Mouse (Mus musculus) bone marrow, adult 2 months (tissue): ENCODE results near the gene Olfr318. TPM values are rescaled to one million over a fixed set of nuclear protein-coding genes. Genes with fewer than 3 reads are reported as not detected.

ENCODE experiments used
- H3K27ac ChIP-seq: fragments of 200-500 bp; 2 replicates; pipeline ENCODE4 v1.5.1; 2012; ENCODE audit warnings: low read depth, mild to moderate bottlenecking, control low read depth, inconsistent platforms, low read length; ENCODE audit not compliant: control insufficient read depth, poor library complexity, insufficient read depth
- H3K4me1 ChIP-seq: fragments of 200-500 bp; 2 replicates; pipeline ENCODE4 v1.6.1; 2011; ENCODE audit warnings: low read length; ENCODE audit not compliant: control insufficient read depth, insufficient read depth
- H3K4me3 ChIP-seq: fragments of 200-500 bp; replicated peaks from 2 replicates; pipeline ENCODE3; 2011; ENCODE audit warnings: mild to moderate bottlenecking, low read depth, low read length, control low read depth; ENCODE audit not compliant: control insufficient read depth
- CTCF ChIP-seq: fragments of 200-500 bp; IDR thresholded peaks from 2 replicates; pipeline ENCODE4 v1.5.1; 2011; ENCODE audit warnings: low read length, control low read depth; ENCODE audit not compliant: control insufficient read depth, insufficient read depth
- POLR2A ChIP-seq: fragments of 200-500 bp; IDR thresholded peaks from 2 replicates; pipeline ENCODE4 v1.6.1; 2011; ENCODE audit warnings: low read depth, mild to moderate bottlenecking, control low read depth, low read length, borderline replicate concordance; ENCODE audit not compliant: control insufficient read depth
- WGBS: fragments of 180-500 bp; shearing (Covaris S2); methylation state at CpG from one replicate; pipeline ENCODE4 v1.1.7; 2018; 5-methylcytosine and 5-hydroxymethylcytosine counted together
- polyA plus RNA-seq: library from polyadenylated mRNA; stranded (reverse); fragments of >200 nt; gene quantifications from 2 replicates; pipeline ENCODE4 v1.2.4, GENCODE M21; 2011; ENCODE audit warnings: low replicate concordance; ENCODE audit not compliant: missing spikeins, insufficient read depth, insufficient read length

Gene Olfr318
- polyA plus RNA-seq, 1 experiment, result not detected

GRCm38 (mm10) chr11:58709086-58709485 is 14.7 kb downstream of the Olfr318 start:
- no peak for TF ChIP-seq CTCF
- TF ChIP-seq POLR2A, result no peak
- H3K27ac ChIP-seq, result no peak overlapping the region
- no peaks in the 10 kb centered on the region; the same call in 1 of the 2 replicates for H3K4me1 ChIP-seq
- 76% methylated on average over 11 of the region's 11 CpGs for WGBS
- no peak overlapping the region for H3K4me3 ChIP-seq

DNA sequence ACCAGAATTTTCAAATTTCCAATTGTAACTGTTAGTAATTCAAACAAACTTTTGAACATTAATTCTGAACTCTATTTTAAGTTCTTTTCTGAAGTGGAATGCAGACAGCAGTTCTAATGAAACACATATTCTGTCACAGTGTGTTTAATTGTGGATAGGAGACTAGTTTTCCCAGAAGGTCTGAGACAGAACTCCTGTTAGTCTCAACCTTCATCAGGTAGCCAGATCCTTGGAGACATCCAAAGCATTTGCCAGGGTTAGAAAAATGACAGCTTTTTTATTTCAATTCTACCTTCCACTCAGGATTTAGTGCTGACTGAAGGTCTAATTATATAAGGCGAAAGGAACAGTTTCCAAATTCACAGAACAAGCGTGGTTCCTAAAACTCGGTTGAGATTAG is 25.0 kb downstream of the Olfr318 start, which contains the start of gene Olfr319:
Gene Olfr319 (plus strand): TSS at position 301 of the 400 bp plus-strand sequence.
- WGBS, result 82% methylated on average over 3 of the region's 3 CpGs
- Histone ChIP-seq H3K4me3 (no peak within 1 kb of the TSS), H3K4me1 (no peaks in the 10 kb centered on the region), H3K27ac (no peak within 1 kb of the TSS)
- no peak for TF ChIP-seq CTCF
- no peak for TF ChIP-seq POLR2A

- 74% methylated on average over 1 of the region's 1 CpGs for WGBS
- Histone ChIP-seq H3K4me3 (no peak within 1 kb of the TSS), H3K27ac (no peak within 1 kb of the TSS), H3K4me1 (no peaks in the 10 kb centered on the region)
- TF ChIP-seq POLR2A (no peak), CTCF (no peak)
Measured at GRCm38 (mm10) chr11:58680799-58681198, 43.0 kb downstream of the Olfr318 start, which contains the start of gene Olfr320. TSS of gene Olfr320 (plus strand) at chr11:58681099.

DNA sequence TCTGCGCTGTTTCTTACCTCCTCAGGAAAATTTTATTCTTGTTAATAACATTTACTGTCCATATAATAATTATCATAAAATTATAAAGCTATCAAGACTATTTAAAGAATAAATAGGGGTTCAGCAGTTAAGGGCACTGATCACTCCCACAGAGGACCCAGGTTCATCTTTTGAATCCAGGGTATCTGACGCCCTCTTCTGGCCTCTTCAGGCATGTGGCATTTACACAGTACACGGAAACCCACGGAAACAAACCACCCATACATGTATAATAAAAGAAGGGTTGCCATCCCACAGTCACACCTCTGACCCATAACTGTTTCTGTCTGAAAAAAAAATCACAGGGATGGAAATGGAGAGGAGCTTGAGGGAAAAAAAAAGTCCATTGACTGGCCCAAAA is 52.0 kb downstream of the Olfr318 start:
- Histone ChIP-seq H3K4me3 (no peak overlapping the region), H3K27ac (no peak overlapping the region), H3K4me1 (no peaks in the 10 kb centered on the region)
- no peak for TF ChIP-seq CTCF
- TF ChIP-seq POLR2A, result no peak
- 40% methylated on average over 4 of the region's 4 CpGs for WGBS

DNA sequence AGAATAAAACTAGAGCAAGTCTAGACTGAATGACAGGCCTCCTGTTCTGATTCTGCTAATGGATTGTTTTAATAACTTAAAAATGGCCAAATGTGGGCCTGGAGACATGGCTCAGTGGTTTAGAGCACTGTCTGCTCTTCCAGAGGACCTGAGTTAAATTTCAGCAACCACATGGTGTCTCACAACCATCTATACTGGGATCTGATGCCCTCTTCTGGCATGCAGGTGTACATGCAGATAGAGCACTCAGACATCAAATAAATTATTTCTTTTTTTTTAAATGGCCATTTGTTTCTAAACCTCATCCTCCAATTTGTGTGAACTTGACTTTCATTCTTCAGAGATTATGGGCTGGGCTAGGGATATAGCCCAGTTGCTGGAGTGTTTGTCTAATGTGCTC is 54.6 kb downstream of the Olfr318 start:
- Histone ChIP-seq H3K27ac (no peak overlapping the region), H3K4me3 (no peak overlapping the region), H3K4me1 (no peaks in the 10 kb centered on the region)
- TF ChIP-seq CTCF (no peak), POLR2A (no peak)

Other genes with a start within 250 kb of the Olfr318 start
- not detected in 2 replicates for gene Olfr332, start 231.5 kb downstream of the Olfr318 start, polyA plus RNA-seq
- not detected in 2 replicates for gene Olfr331, start 221.4 kb downstream of the Olfr318 start, polyA plus RNA-seq
- gene Olfr330, start 189.2 kb downstream of the Olfr318 start, polyA plus RNA-seq, result not detected in 2 replicates
- not detected in 2 replicates for gene Olfr329-ps, start 177.6 kb downstream of the Olfr318 start, polyA plus RNA-seq
- not detected in 2 replicates for gene Olfr328, start 168.4 kb downstream of the Olfr318 start, polyA plus RNA-seq
- gene Olfr224, start 153.5 kb downstream of the Olfr318 start, polyA plus RNA-seq, result not detected in 2 replicates
- not detected in 2 replicates for gene Olfr325, start 146.3 kb downstream of the Olfr318 start, polyA plus RNA-seq
- gene Olfr324, start 128.9 kb downstream of the Olfr318 start, polyA plus RNA-seq, result not detected in 2 replicates
- gene 2210407C18Rik, start 107.9 kb downstream of the Olfr318 start, polyA plus RNA-seq, result not detected in 2 replicates
- gene Olfr323, start 93.5 kb downstream of the Olfr318 start, polyA plus RNA-seq, result not detected in 2 replicates
- 24.8 and 27.5 TPM in 2 replicates for gene Trim58, start 83.5 kb downstream of the Olfr318 start, polyA plus RNA-seq
- gene Olfr322, start 65.2 kb downstream of the Olfr318 start, polyA plus RNA-seq, result 0.77 TPM in 1 of 2 replicates, not detected in the other
- not detected in 2 replicates for gene Olfr320, start 42.9 kb downstream of the Olfr318 start, polyA plus RNA-seq
- not detected in 2 replicates for gene Olfr319, start 24.9 kb downstream of the Olfr318 start, polyA plus RNA-seq
- not detected in 2 replicates for gene Olfr317, start 15.2 kb upstream of the Olfr318 start, polyA plus RNA-seq
- not detected in 2 replicates for gene Olfr316, start 28.7 kb upstream of the Olfr318 start, polyA plus RNA-seq
- not detected in 2 replicates for gene Olfr315, start 49.2 kb upstream of the Olfr318 start, polyA plus RNA-seq
- not detected in 2 replicates for gene Olfr314, start 58.9 kb upstream of the Olfr318 start, polyA plus RNA-seq
- not detected in 2 replicates for gene Fam183b, start 77.9 kb upstream of the Olfr318 start, polyA plus RNA-seq
- not detected in 2 replicates for gene Olfr313, start 91.0 kb upstream of the Olfr318 start, polyA plus RNA-seq
- not detected in 2 replicates for gene Olfr312, start 105.2 kb upstream of the Olfr318 start, polyA plus RNA-seq
- gene Olfr311, start 115.2 kb upstream of the Olfr318 start, polyA plus RNA-seq, result not detected in 2 replicates
- 1.4 and 1.6 TPM in 2 replicates for gene Gm12258, start 123.1 kb upstream of the Olfr318 start, polyA plus RNA-seq
- gene 2810021J22Rik, start 143.2 kb upstream of the Olfr318 start, polyA plus RNA-seq, result 1.3 and 5.5 TPM in 2 replicates
- 8.4 and 10.2 TPM in 2 replicates for gene Zfp39, start 180.2 kb upstream of the Olfr318 start, polyA plus RNA-seq
- gene Btnl10, start 193.9 kb upstream of the Olfr318 start, polyA plus RNA-seq, result 65.1 and 93.5 TPM in 2 replicates
- 108 and 135 TPM in 2 replicates for gene Rnf187, start 214.9 kb upstream of the Olfr318 start, polyA plus RNA-seq
- 18.8 and 22.9 TPM in 2 replicates for gene Hist3h2ba, start 224.9 kb upstream of the Olfr318 start, polyA plus RNA-seq
- 22.9 and 25.6 TPM in 2 replicates for gene Hist3h2a, start 230.7 kb upstream of the Olfr318 start, polyA plus RNA-seq
- gene Trim17, start 230.7 kb upstream of the Olfr318 start, polyA plus RNA-seq, result 0.29 TPM in 1 of 2 replicates, not detected in the other